Mouse (Mus musculus) CH12.LX (cell line): ENCODE measurements at regions not wholly inside any gene's neighbourhood (a gene's known extent, or its start where the extent isn't known, plus 50 kb on each side); places are given as distances from the start of the nearest gene placed in this dataset.

Experiments used
- CTCF ChIP-seq, 2 experiments: IDR thresholded peaks in 1 of 2; conservative IDR thresholded peaks in 1 of 2; 2 replicates each; pipeline ENCODE4 v1.5.1; 2011 to 2012; ENCODE audit warnings: low read depth in 2 of 2, low read length in 2 of 2, improper control_type of control experiment in 1 of 2, inconsistent platforms in 1 of 2, mild to moderate bottlenecking in 1 of 2, moderate library complexity in 1 of 2
- JUND ChIP-seq: conservative IDR thresholded peaks from 2 replicates; pipeline ENCODE4 v1.6.1; 2011; ENCODE audit warnings: low read depth, low read length, improper control_type of control experiment
- KAT2A ChIP-seq: IDR thresholded peaks from 2 replicates; pipeline ENCODE4 v1.6.1; 2012; ENCODE audit warnings: low read length, improper control_type of control experiment, inconsistent platforms; ENCODE audit not compliant: insufficient replicate concordance
- POLR2A ChIP-seq: IDR thresholded peaks from 2 replicates; pipeline ENCODE4 v1.6.1; 2011; ENCODE audit warnings: low read depth, mild to moderate bottlenecking, improper control_type of control experiment, low read length
- TCF12 ChIP-seq: IDR thresholded peaks from 2 replicates; pipeline ENCODE4 v1.6.1; 2014; ENCODE audit warnings: low read depth, mild to moderate bottlenecking, inconsistent platforms, low read length, improper control_type of control experiment
- USF1 ChIP-seq: IDR thresholded peaks from 2 replicates; pipeline ENCODE4 v1.6.1; 2014; ENCODE audit warnings: low read depth, mild to moderate bottlenecking, inconsistent platforms, low read length, improper control_type of control experiment
- USF2 ChIP-seq: conservative IDR thresholded peaks from 2 replicates; pipeline ENCODE4 v1.6.1; 2011; ENCODE audit warnings: low read depth, low read length, improper control_type of control experiment

DNA sequence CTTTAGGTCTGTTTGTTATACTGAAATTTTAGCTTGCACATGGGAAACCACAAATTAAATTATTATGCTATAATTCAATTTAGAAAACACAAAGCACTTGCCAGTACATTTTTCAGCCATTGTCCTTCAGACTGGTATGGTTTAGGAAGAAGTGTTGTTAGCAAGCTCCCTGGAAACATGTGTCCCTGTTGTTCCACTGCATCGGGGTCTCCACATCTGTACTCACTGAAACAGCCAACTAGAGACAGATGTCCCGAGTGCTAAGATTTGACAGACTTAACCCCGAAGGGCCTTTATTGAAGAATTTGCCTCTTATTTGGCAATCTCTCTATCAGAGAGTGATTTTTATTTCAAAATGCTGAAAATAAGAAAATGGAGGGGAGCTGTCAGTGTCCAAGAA is 362.6 kb downstream of the Rfpl4b start:
- TF ChIP-seq TCF12 (no peak), POLR2A (no peak), JUND (no peak), USF2 (no peak), CTCF (conservative IDR thresholded peaks at IDR 0.05 in 1 of 2, IDR thresholded peaks at IDR 0.05 in 1 of 2; ENCODE audit: low read depth in 2 of 2, low read length in 2 of 2) (no peak), KAT2A (no peak), USF1 (no peak)
